Mouse (Mus musculus): ENCODE measurements at regions not wholly inside any gene's neighbourhood (a gene's known extent, or its start where the extent isn't known, plus 50 kb on each side); places are given as distances from the start of the nearest gene placed in this dataset.
A peak's percentile ranks its signal among the peaks of the same experiment; 100 is the strongest.
"Not testable (repeated sequence)": the region's sequence is repeated elsewhere in the genome, so short reads cannot be mapped to it uniquely, and the experiment has no call there.

DNA sequence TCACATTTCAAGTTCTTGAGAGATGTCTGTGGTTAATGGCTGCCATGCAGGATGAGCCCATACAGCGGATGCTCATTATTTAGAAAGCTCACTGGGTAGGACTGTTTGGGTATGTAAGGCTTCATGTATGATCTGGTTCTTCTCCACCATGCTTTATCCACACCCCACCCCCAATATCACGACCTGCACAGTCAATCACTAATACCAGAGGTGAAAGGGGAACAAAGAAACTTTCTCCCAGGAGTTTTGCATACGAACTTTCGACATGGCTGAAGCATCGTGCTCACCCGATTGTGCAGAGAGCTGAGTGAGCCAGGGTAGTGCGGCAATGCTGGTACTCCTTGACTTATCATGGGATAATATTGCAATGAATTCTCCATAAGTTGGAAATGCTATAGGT is 247.3 kb upstream of the Klf3 start:
- no peak for DNase-seq

DNA sequence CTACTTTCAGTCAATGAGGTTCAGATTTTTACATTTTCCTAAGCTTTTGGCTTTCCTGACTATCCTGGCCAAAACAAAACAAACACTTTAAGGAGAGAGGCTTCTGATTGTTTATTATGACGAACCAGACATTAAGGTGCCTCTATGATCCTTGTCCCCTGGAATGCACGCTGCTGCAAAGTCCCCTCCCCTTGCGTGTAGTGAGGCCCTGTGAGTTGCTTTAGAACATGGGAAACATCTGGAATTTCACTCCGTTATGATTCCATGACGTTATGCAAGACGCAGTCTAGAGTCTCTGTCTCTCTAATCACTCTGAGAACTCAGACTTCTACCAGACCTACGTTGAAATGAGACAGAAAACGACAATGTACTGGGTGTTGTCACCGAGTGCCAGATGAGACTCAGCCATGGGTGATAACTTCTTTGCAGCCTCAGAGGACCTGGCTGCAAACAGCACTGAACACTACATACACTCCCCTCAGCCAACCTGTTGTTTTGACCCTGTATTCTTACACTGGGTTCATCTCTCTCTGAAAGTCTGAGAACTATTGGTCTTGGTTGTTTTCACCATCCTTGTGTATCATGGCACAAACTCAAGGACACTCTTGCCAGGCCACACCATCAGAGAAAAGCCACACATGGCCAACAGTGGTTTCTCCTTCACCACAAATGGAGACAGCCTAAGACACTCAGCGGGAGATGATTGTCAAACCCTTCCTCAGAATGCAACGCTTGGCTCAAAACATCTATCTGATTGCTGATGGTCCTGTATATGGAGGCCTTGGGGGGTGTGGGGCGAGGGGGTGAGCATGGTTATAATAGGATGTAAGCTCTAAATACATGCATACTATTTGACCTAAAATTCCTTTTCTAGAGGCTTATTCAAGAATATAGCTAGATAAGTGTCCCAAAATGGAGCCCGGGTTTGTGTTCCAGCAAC is 236.5 kb upstream of the Klf3 start:
- no peak for DNase-seq

DNA sequence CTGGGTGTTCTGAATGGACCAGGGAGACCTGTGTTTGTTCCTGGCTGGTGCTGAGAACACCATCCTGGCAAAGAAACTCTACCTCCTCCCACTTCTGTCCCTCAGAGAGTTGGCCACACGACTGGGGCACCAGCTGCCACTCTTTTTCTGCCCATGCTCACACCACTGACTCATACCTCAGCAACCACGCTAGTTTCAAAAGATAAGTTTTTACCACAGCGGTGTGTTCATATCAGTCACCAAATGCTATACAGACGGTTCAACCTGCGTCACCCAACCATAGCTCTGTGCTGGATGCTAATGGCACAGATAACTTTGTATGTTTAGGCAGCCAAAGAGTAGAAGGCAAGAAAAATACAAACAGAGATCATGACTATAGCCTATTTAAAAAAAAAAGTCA is 235.4 kb upstream of the Klf3 start:
- DNase-seq = no peak

- DNase-seq = no peak
These were observed 234.9 kb upstream of the Klf3 start for GRCm38 (mm10) chr5:64568294-64568693.

DNA sequence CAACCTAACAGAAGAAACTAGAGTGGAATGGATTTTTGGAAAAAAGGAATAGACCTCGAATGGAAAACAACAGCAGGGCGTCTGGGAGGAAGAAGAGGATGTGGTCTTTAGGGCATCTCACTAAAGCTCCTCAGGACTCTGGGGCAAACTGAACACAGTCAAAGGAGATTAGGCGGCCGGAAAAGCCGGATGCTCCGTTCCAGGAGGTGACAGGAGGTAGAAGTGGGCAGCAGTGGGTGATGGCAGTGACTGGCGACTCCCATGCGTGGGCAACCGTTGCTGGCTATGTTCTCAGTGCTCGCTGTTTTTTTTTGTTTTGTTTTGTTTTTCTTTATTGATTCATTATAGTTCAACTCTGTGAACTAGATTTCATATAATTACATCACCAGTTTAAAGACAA is 228.8 kb upstream of the Klf3 start:
- no peak for DNase-seq

GRCm38 (mm10) chr5:64575896-64576295 is 227.3 kb upstream of the Klf3 start:
- no peak for DNase-seq

GRCm38 (mm10) chr5:64576426-64577262 is 226.5 kb upstream of the Klf3 start:
- DNase-seq = no peak

DNA sequence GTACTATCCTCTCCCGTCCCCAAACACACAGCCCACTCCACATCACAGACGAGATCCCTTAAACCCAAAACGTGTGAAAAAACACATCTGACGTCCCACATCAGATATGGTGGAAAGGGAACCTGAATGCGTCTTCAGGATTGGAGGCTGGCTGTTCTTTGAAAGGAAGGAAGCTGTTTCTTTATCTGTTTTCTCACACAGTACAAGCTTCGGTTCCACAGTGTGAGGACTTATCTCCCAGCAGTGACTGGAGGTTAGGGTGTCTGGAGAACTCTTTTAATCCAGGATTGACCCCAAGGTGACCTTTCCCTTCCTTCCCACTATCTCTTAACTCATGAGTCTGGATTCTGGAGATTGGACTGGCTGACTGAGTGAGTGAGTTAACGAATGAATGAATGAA is 225.8 kb upstream of the Klf3 start:
- no peak for DNase-seq

DNA sequence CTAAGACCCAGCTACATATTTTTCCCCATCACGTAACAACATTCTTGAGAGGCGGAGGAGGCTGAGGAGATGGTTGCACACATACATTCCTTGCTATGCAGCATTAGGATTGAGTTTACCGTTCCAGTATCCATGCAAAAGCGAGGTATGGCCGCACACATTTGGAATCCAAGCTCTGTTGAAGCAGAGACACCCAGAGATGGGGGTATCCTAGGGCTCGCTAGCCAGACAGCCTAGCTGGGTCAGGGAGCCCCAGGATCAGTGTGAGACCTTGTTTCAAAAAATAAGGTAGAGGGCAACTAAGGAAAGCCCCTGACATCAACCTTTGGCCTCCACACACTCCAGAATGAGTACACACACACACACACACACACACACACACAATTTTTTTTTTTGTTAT is 224.7 kb upstream of the Klf3 start:
- DNase-seq = no peak

- DNase-seq = no peak
These were observed 224.1 kb upstream of the Klf3 start for GRCm38 (mm10) chr5:64579086-64579485.

- DNase-seq = peak; percentile 65
These were observed 223.5 kb upstream of the Klf3 start for GRCm38 (mm10) chr5:64579494-64580339.

GRCm38 (mm10) chr5:64580340-64580723 is 222.9 kb upstream of the Klf3 start:
- DNase-seq = no peak

- no peak for DNase-seq
These were observed 222.3 kb upstream of the Klf3 start for GRCm38 (mm10) chr5:64580786-64581445.

GRCm38 (mm10) chr5:64581461-64581860 is 221.7 kb upstream of the Klf3 start:
- peak; percentile 63 for DNase-seq

- DNase-seq = no peak
These were observed 221.2 kb upstream of the Klf3 start for GRCm38 (mm10) chr5:64582031-64582430.

DNA sequence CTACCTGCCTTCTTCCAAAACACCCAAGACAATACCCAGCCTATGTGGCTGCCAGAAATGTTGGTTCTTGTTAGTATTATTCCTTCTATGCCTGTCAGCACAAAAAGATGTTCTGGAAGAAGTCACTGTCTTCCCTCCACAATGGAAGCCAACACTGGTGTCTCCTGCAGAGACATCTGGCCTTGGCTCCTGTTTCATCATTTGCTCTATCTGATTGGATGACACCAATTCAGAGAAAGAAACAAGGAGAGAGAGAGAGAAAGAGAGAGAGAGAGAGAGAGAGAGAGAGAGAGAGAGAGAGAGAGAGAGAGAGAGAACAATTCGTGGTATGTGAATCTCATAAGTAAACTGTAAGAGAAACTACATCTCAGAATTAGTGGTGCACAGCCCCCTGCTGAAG is 218.9 kb upstream of the Klf3 start:
- DNase-seq = no peak

DNA sequence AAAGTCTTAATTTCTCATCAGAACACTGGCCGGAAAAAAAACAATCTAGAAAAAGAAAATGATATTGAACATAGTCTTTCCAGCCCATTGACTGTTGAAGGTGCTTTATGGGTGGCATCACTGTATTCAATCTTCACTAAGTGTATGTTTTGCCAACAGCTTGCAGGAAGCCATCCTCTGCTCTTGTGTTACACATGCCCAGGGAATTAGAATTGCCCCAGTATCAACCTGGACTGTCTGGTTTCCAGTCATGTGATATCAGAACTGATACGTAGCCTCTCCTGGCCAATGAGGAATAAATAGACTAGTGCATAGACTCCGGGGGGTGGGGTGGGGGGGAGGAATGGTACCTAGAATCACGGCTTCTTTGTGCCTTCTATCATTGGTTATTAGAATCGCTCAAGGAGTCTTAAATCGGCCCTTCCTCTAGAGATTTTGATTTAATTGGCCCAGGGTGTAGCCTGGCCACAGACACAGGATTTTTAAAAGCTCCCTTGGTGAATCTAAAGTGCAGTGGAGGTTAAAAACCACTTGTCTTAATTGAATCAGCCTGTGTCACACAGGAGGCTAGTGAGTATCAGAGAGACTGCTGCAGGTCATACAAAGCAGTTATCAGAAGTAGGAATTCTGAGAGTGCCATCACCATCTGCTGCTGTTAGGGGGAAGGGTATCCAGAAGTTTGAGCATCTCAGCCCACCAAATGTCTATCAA is 218.0 kb upstream of the Klf3 start:
- DNase-seq = no peak

DNA sequence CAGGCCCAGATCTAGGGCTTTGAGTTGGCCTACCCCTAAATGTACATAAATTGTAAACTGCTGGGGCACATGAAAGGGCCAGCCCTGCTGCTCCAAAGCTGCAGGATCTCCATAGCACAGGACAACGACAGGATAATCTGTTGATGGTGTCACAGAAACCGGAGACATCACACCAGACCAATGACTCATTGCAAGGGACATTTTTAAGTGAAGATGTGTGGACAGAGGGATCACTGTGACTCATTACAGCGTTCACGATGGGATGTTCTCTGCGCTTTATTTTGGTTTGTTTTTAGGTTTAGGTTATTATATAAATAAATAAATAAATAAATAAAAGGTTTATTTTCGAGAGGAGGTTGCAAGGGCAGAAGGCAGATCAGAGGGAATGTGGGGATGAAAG is 216.9 kb upstream of the Klf3 start:
- DNase-seq = no peak

DNA sequence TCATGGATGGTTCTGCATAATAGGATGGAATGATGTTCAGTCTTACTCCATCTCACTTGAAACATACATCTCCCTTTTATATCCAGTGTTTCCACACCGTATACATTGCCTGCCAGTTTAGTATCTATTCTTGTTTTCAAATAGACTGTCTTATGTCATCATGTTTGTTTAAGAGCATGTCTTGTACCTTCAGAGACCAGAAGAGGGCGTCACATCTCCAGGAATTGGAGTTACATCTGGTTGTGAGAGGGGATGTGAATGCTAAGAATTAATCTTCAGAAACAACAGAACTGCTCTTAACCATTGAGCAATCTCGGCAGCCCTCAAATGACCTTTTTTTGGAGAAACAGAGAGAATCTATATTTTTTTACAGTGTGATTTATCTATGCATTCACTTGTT is 216.3 kb upstream of the Klf3 start:
- no peak for DNase-seq

DNA sequence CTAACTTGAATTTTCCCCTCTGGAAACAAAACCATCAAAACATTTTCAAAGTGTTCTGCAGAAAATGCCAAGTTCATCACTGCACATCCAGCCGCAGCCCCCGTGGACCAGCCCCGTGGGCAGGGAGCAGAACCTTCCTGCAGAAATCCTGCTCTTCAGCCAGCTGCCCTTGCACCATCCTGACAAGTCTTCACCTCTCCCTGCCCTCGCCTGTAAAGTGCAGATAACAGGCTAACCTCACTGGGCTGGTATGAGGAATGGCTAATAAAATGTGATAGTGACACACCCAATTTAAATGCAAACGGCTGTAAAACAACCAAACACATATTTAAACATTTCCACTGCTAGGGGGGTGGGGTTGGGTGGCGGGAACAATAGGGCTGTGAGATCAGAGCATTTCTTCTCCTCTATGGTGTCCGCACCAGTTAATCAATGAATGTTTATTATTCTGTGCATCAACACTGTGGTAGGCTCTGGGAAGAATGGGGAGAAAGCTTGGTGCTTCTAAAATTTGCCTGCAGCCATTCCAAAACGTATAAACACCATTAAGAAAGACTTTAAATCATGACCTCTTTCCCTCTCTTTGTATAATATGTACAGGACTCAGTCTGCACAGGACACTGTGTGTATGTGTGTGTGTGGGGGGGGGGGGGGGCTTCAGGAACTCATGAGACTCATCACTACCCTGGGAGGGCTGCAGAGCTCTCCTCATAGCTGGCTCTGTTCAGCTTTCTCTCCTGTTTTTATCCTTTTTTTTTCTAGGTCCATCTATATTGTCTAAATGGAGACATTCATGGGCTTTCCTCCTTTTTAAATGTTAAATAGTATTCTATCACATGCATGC is 215.1 kb upstream of the Klf3 start:
- DNase-seq = no peak

DNA sequence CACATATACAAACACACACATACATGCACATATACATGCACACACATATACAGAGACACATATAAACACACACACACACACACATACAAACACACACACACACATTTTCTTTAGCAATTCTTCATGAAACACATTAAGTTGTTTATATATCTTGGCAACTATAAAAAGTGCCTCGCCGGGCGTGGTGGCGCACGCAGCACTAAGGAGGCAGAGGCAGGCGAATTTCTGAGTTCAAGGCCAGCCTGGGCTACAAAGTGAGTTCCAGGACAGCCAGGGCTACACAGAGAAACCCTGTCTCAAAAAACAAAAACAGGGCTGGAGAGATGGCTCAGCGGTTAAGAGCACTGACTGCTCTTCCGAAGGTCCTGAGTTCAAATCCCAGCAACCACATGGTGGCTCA is 214.4 kb upstream of the Klf3 start:
- not testable (repeated sequence) for DNase-seq

All from lung, postnatal 14 days (tissue).